Mouse (Mus musculus) gonadal fat pad, adult 2 months (tissue): ENCODE data around the gene Negr1. TPM values are rescaled to one million over a fixed set of nuclear protein-coding genes. Genes with fewer than 3 reads are reported as not detected.

Experiments
- DNase-seq: peaks from one replicate; pipeline ENCODE4 v3.0.0-alpha.2; 2012; ENCODE audit warnings: low read depth
- polyA plus RNA-seq: library from polyadenylated mRNA; depleted of rRNA; stranded (reverse); fragments of >200 nt; gene quantifications from 2 replicates; pipeline ENCODE4 v1.2.3, GENCODE M21; 2012

Gene Negr1
- polyA plus RNA-seq, 1 experiment, result 3.0 TPM

DNA sequence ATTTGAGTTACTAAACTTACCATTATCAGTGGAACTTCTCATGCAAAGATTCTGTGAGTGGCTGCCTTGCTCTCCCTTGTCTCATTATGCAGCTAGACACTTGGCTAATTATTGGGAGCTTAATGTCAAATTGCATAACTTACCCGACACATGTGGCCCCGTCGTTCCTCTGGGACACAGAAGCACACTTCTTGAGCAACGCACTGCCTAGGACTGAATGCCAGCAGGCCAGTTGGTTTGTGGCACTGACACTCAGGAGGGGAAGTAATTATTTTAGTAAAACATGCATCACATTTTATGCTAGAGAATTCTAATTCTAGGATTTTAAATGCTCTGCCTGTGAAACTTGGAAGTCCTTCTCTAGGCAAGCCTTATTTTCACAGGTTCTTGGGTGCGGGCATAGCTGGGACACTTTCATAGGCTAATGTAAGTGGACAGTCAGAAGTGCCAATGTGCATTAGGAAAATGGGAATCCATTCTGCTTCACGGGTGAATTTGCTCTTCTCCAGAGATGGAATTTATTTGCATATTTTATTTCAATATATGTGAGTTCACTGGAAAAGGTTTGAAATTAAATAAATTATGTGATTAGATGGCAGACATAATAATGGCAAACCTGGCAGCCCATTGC, 234.6 kb downstream of the Negr1 start:
- DNase-seq, result no peak

DNA sequence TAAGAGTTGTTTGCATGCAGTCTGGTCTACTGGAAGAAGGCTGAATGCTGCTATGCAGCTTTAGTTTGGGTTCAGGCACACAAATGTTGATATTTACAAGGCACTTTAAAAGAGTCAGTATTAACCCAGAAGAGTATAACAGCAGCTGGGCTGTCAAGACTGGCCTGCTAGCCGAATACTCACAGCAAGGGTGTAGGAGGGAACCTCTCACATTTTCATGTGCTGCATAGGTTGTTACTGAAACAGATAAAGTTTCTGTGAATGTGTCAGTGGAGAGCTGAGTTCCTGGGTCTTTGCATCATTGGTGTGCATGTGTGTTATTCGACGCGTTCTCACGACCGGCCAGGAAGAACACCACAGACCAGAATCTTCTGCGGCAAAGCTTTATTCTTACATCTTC, 237.6 kb downstream of the Negr1 start:
- no peak for DNase-seq

DNA sequence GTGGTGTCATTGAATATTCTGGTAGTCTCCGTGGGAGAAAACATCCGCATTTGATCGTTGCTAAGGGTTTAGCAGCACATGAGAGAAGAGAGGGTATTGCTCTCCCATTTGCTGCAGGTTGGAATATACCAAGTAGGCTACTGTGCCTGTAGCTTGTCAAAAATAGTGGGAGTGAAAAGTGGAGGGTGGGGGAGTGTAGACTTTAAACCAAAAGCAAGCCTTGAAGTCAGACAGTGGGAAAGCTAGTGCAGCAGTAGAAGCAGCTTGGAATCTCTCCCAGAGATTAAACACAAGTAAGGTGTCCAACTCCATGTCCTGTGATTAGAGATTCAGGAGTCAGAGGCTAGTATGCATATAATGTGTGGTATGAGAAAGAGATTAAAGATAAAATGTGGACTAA, 248.2 kb downstream of the Negr1 start:
- DNase-seq, result no peak

DNA sequence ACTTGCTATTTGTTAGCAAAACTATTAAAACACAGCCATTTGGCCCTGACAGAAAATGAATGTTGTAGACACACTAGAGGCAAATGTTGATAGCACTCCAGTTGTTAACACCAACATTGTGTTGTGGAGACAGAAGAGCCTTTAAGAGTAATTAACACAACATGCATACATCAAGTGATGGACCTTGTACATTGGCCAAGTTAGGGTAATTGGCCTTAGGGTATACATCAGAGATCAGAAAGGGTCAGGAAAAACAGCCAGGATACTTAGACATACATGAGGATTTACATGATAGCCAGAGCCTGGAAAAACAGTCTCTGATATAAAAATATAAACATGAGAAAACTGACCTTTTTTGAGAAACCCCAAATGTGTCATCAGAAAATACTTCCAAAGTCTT, 255.3 kb downstream of the Negr1 start:
- DNase-seq, result no peak

DNA sequence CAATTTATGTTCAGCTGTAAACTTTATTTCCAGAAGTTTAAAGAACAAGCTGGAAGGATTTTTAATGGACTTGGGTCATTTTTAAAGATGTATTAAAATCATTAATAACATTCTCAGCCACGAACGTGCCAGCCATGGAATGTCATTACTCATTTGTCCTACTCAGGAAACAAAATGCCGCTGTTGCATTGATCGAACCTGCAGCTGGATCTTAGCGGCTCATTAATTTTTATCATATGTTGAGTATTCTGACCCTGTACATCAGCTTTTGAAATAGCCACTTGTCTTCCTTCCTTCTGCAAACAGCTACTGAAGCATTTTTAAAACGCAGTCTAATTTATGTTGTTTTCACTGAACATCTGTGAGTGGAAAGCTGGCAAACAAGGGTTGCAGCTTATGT, 255.9 kb downstream of the Negr1 start:
- no peak for DNase-seq

DNA sequence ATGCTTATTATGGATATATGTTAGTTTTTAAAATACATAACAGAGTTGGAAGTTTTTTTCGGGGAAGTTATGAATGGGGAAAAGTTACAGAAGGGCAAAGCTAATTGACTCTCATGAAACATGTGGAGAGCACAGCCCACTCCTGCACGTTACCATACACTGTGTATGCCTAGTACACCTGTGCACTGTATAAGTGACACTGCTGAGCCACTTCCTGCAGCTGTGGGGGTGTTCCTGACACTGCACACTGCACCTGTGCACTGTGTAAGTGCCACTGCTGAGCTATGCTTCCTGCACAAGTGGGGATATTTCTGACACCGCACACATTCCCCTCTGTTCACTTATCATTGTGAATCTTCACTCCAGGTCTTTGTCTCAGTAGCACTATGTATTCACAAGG, 261.4 kb downstream of the Negr1 start:
- no peak for DNase-seq

DNA sequence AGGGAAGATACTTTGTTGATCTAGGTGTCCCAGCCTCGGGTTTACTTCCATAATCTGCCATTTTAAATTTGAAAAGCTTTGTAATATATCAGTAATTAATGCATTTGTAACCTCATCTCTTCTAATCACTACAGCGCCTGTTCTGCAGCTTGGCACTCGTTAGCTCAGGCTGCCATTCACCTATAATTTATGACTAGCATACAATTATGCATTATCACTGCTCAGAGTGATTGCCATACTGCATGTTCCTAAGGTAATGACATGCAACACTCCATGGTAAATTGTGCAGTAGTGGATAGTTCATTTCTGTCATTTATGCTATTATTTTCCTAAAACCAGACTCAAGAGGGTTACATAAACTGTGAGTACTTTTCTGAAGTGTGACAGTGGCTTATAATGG, 272.3 kb downstream of the Negr1 start:
- no peak for DNase-seq

DNA sequence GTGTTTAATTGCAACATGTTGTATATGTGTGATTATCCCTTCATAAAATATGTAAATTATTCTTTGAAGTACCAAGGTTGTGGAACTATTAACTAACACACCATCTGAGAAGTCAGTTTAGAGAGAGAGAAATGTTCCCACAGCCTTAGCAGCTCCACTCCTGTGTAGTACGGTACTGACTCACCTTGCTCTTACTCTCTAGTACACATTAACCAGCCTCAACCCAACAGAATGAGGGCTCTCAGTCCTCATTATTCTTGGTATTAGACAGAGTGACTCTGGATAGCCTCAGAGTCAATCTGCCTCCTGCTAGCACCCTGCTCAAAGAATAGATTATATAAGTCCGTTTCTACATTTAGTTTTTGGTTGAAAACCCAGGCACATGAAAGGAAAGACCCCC, 277.0 kb downstream of the Negr1 start:
- DNase-seq, result no peak

DNA sequence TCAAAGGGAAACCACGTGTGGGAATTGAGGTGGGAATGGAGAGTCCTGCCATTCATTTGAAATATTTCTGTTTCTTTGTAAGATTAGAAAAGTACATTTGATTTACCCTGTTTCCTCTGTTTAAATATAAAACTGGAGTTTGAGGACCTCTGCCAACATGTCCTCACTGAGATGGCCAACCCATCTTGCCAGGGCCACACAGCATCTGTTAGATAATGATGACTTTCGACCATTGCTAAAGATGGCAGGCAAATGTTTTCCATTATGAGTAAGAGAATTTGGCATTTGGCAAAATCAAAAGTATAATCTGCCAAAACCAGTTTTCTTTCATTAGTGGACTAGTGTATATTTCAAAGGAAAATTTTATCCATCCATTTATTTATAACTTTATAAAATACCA, 286.8 kb downstream of the Negr1 start:
- DNase-seq, result no peak

DNA sequence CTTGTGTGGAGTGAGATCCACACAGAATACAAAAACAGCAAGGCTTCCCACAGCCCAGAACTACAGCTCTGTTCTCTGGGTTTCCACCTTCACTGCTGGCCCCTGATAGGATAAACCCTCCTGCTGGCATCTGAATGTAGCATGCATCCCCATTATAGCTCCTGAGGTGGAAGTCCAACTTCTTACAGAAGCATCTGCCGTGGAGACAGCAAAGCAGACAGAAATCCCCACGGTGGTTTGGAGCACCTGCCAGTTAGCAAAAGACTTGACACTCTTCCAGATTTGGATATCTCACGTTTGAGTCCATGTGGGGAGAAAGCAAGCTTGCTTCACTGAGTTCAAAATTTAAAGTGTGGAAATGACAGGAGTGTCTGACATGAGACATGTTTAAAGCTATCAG, 290.3 kb downstream of the Negr1 start:
- no peak for DNase-seq

DNA sequence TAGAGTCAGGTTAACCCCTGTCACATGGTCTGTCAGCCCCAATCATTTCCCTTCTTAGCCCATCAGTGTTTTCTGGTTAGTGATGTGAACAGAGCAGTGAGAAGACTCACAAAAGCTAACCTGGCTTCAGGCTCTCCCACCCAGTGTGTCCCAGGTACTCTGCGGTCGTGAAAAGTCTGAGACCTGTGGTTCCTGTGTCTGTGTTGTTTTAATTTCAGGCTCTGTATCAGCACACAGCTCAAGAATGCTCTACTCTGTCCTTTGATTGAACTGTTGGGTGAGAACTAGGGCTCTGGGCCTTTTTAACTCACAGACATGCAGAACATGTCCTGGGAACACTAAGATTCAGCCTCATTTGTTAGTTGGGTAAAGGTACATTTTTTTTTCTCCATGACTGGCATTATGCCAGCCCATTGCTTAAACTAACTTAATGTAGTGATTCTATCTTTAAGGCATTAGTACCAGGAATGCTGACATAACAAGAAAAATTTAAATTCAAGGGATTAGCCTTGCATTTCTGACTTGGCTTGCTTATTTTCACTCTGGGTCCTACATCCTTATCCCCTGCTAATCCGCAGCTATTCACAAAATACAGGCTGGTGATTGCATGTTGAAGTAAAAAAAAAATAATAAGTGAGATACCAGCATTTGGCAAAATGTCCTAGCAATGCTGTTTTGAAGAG, 308.8 kb downstream of the Negr1 start:
- peak; percentile 8 for DNase-seq

DNA sequence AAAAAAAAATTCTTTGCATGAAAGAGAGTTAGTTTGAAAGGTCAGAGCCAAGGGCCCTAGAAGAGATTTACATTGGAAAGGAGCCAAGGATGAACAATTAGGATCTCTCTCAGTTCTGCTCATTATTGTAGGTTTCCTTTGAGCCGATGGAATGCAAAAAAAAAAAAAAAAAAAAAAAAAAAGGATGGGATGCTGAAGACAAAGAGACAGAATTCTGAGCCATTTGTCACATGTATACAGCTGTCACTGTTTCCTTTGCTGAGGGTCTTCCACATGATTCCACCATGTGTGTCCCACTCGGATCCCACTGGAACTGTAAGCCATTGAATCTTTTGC, 309.3 kb downstream of the Negr1 start:
- no peak for DNase-seq

DNA sequence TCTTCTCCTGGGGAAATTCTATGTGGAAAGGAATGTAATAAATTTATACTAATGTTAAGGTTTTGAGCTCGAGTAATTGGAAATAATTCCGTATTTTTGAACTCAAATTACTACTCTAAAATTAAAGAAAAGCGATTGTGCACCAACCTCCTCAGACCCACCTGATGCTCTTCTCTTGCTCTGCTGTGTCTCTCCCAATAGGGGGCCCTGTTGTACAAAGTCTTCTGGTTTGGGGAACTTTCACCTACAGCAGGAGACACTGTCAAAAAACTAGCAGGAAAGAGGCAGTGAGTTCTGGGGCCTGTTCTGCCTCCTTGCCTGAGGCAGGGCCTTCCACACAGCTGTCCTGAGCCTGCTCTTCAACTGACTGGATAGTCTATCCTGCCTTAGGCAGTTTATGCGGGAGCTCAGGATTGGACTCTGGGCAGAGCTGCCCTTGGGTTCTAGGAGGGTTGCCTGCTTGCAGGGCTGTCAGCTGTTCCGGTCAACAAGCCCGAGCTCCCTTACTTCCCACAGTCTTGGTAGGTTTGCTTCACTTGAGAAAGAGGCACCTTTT, 310.1 kb downstream of the Negr1 start:
- DNase-seq, result no peak

DNA sequence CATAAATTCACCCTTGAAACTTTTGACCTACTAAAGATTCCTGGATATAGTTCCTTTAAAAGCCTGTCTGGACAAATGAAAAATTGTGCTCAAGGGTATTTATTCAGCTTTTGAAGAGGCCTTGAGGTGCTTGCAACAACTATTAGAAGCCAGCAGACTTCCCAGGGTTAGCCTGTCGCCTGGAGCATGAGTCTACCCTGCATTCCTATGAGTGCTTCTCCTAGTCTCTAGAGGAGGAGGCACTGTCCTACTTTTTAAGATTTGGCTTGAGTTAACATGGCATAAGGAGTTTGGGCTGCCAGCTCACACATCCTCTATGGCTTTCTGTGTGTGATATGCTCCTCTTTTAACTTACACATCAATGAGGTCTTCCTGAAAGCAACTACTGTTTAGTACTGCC, 315.0 kb downstream of the Negr1 start:
- no peak for DNase-seq

DNA sequence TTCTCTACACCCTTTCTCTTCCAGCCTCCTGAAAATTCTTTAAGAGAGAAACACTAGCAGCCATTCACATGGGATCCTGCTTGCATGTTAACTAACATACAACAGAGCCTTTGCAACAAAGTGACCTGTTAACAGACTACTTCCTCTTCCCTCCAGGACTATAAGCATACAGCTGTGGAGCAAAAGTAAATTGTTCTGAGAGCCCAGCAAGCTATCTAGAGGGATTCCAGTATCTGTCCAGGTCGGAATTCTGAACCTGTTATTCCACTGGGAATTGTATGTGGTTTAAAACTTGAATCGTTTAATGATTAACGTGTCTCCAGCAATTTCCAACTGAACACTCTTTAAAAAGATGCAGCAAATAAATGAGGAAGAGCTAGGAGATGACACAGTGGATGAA, 320.5 kb downstream of the Negr1 start:
- no peak for DNase-seq

DNA sequence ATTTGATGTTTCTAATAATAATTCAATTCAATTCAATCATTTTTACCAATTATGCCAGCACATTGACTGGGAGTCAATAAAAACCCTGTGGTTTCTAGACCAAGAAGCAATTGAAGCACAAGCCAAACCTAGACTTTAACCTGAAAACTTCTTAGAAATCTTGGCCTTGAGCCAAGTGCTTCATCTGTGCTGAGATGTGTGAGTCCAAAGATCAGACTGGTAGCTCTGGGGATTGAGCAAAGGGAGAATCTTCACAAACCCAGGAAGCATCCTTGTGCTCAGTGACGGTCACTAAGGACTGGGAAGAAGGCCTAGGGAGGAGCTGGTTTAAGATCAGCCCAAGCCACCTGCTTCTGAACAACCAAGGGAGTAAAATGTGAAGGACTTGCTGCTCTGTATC, 322.3 kb downstream of the Negr1 start:
- no peak for DNase-seq

DNA sequence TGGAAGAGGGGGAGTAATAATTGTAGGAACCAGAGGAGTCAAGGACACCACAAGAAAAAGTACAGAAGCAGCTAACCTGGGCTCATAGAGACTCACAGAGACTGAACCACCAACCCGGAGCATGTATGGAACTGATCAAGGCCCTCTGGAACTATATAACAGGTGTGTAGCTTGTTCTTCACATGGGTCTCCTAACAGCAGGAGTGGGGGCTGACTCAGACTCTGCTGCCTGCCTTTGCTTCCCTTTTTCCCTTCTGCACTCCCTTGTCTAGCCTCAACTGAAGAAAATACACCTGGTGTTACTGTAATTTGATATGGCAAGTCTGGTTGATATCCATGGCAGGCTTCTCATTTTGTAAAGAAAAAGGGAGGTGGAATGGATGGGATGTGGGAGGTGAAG, 324.1 kb downstream of the Negr1 start:
- DNase-seq, result no peak

DNA sequence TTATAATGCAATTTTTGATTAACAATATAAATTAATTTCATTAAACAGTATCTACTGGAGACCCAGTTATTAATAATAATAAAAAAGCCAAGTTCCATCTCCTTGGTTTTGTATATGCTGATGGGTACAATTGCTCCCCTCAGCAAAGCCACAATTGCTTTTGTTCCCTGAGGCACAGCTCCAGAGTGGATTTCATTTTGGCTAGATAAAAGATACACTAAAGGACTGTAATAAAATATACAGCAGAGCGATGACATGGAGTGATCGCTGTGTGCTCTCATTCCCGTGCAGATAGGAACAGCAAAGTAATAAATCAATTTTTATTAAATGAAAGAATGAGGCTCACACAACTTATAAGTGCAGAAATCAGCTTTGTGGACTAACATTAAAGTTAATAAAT, 325.3 kb downstream of the Negr1 start:
- DNase-seq, result no peak

DNA sequence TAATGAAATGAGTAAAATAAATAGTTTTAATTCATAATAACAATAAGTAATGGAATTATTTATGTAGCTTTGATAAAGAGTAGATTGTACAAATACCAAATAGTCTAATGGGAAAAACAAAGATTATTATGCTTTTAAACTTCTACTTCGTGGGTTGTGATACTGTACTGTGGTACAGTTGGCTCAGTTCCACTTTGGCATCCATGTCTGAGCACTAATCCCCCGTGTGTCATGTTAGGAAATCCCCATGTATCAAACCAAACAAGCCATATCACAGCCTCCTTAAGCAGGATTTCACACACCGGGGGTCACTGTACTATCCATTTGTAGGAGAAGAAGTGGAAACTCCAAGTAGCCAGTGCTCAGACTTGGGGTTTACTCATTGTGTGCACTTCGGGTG, 329.4 kb downstream of the Negr1 start:
- DNase-seq, result no peak

DNA sequence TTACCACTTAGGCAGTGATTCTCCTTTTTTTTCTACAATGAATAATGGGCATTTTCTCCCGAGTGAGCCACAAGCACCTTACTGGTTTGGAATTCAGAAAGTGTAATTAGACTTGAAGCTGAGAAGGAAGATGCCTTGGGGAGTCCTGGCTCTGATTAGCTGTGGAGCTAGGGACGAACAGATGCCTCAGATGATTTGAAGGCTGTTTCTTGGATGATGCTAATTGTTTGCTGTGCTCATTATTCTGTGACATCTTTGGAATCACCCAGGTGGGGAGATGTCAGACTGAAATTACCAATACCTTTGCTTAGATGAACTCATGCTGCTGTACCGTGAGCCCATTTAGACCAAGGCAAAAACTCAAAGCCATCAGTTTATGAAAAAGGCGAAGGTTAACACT, 333.7 kb downstream of the Negr1 start:
- DNase-seq, result no peak

DNA sequence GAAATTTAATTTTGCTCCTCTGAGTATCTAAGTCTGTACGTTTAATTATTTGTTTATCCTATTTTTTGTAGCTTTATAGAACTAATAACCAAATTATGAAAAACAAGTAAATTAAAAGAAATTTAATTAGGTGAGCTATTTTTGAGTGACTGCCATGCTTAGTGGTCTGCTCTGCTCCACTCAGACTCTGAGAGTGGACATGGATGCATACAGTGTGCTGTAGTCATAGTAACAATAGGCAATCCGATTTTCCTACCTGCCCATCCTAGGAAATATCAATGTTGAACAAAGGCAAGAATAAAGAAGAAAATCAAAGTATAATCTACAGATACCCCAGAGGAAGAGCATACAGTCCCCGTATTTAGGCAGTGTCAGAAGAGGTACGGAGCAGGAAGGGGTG, 334.5 kb downstream of the Negr1 start:
- DNase-seq, result no peak

DNA sequence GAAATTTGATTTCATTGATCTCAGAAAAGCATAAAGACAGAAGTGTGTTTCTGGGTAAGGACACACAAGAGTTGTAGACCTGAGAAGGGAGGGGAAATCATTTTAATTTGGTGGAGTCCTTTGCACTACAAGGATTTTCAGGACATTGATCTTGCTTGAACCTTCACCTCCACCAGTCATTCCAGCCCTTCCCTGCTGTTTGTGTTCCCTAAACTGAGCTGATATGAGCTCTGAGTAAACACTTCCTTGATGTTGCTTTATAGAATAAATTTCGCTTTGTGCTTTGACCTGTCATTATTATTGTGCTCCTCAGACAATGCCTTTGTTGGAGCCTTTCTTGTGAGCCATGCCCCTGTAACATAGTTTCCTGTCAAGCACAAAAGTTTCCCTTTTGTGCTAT, 335.0 kb downstream of the Negr1 start:
- DNase-seq, result no peak

DNA sequence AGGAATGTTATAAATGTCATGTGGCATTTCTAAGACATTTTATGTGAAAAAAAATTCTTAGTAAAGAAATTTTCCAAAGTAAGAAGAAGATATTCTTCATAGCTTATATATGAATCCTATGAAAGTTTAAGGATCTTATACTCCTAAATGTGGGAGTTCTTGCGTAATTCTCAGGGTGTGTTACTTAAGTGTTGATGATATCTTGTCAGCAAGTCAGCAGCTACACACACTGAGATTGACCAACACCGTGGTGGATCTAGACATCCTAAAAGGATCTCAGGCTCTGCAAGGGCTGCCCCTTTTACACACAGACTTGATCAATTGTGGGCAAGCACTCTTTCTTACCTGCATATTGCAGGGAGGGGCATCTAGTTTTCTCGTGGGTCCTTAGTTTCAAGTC, 339.5 kb downstream of the Negr1 start:
- DNase-seq, result no peak
